Mouse (Mus musculus) large intestine, adult 2 months (tissue): ENCODE data around the gene Usf3. TPM values are rescaled to one million over a fixed set of nuclear protein-coding genes. Genes with fewer than 3 reads are reported as not detected.
A peak's percentile ranks its signal among the peaks of the same experiment; 100 is the strongest.

ENCODE experiments used
- DNase-seq: peaks from one replicate; pipeline ENCODE4 v3.0.0-alpha.2; 2012; ENCODE audit warnings: low read depth, low spot score
- WGBS: fragments of 180-500 bp; shearing (Covaris S2); methylation state at CpG from one replicate; pipeline ENCODE4 v1.1.7; 2018; 5-methylcytosine and 5-hydroxymethylcytosine counted together
- polyA plus RNA-seq: library from polyadenylated mRNA; depleted of rRNA; stranded (reverse); fragments of >200 nt; gene quantifications from 2 replicates; pipeline ENCODE4 v1.2.3, GENCODE M21; 2012

The Usf3 gene
- polyA plus RNA-seq, 1 experiment = 6.1 TPM

DNA sequence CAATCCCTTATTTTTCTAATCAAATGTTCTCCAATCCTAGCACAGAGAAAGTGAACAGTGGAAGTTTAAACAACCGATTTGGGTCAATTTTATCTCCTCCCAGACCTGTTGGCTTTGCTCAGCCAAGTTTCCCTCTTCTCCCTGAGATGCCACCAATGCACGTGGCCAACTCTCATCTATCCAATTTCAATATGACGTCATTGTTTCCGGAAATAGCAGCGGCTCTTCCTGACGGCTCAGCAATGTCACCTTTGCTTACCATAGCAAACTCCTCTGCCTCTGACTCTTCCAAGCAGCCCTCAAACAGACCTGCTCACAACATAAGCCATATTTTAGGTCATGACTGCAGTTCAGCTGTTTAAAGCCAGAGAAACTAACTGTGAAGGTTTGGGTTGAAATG lies 48.4 kb downstream of the Usf3 start:
- 75% methylated on average over 6 of the region's 6 CpGs for WGBS
- no peak for DNase-seq

GRCm38 (mm10) chr16:44226706-44227291 lies 53.8 kb downstream of the Usf3 start:
- no peak for DNase-seq
- WGBS = 79% methylated on average over 13 of the region's 13 CpGs

- WGBS = 44% methylated on average over 7 of the region's 7 CpGs
- DNase-seq = peak; percentile 18
These were observed 60.0 kb downstream of the Usf3 start for GRCm38 (mm10) chr16:44233019-44233418.

DNA sequence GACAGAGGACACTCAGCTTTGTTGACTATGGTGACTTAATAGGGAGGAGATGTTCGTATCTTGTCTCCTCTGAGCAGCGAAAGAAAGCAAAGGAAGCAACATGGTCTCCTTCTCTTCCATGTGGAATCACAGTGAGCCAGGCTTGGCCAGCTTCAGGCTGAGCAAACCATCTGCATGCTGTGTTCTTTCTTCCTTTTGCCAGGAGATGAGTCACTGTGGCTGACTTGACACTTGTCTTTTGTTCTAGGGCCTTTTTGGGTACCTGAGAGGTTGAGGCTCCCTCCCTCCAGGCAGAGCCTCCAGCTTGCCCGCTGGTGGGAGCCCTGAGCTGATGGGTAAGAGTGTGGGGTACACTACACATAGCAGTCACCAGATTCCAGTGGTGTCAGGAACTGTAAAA lies 64.8 kb downstream of the Usf3 start:
- 81% methylated on average over 3 of the region's 3 CpGs for WGBS

GRCm38 (mm10) chr16:44238835-44239263 lies 65.8 kb downstream of the Usf3 start:
- 16% methylated on average over 10 of the region's 10 CpGs for WGBS

More for the DNA sequence above, 64.8 kb downstream of the Usf3 start:
- no peak for DNase-seq

GRCm38 (mm10) chr16:44240406-44240805 lies 67.4 kb downstream of the Usf3 start:
- no peak for DNase-seq
- 68% methylated on average over 8 of the region's 8 CpGs for WGBS

More at GRCm38 (mm10) chr16:44238835-44239263, 65.8 kb downstream of the Usf3 start:
- DNase-seq = no peak

GRCm38 (mm10) chr16:44242633-44243032 lies 69.6 kb downstream of the Usf3 start:
- WGBS = 2% methylated on average over 1 of the region's 1 CpGs

GRCm38 (mm10) chr16:44243323-44243722 lies 70.3 kb downstream of the Usf3 start:
- DNase-seq = no peak
- 77% methylated on average over 7 of the region's 7 CpGs for WGBS

More at GRCm38 (mm10) chr16:44242633-44243032, 69.6 kb downstream of the Usf3 start:
- DNase-seq = peak; percentile 46

- DNase-seq = no peak
- 79% methylated on average over 10 of the region's 10 CpGs for WGBS
These were observed 76.9 kb downstream of the Usf3 start for GRCm38 (mm10) chr16:44249985-44250384.

DNA sequence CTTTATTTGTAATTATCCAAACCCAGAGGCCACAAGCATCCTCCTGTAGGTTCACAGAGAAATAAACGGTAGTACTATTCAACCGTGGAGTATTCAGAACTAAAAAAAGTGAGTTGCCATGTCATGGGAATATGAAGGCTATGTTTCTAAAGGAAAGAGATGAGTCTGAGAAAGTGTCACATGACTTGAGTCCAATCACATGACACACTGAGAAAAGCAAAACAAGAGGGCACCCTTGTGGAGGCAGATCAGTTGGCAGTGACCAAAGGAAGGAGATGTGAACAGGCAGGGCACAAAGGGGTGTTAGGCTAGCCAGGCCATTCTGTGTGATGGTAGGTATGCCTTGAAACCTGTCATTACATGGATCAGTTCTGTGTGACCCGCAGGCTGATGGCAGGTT lies 79.7 kb downstream of the Usf3 start:
- no peak for DNase-seq
- 93% methylated on average over 3 of the region's 3 CpGs for WGBS

GRCm38 (mm10) chr16:44253797-44254634 lies 81.0 kb downstream of the Usf3 start:
- no peak for DNase-seq
- 74% methylated on average over 7 of the region's 7 CpGs for WGBS

GRCm38 (mm10) chr16:44254698-44255097 lies 81.7 kb downstream of the Usf3 start:
- no peak for DNase-seq
- WGBS = 68% methylated on average over 7 of the region's 7 CpGs

GRCm38 (mm10) chr16:44257476-44257875 lies 84.4 kb downstream of the Usf3 start:
- no peak for DNase-seq
- 84% methylated on average over 3 of the region's 3 CpGs for WGBS

- DNase-seq = no peak
- 67% methylated on average over 2 of the region's 2 CpGs for WGBS
These were observed 91.9 kb downstream of the Usf3 start for GRCm38 (mm10) chr16:44264916-44265315.

DNA sequence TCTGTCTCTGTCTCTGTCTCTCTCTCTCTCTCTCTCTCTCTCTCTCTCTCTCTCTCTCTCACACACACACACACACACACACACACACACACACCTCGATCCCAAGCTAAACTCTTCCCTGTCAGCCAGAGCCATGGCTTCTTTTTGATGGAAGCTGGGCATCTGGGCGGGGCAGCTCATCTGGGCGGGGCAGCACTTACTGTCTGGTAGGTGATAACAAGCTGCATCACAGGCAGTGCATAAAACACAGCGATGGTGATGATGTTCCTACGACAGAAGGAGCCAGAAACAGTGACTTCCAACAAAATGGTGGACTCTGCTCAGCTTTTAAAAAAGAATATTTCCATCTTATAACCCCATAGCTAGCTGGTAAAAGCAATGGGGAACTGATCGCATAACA lies 92.5 kb downstream of the Usf3 start:
- DNase-seq = no peak
- 87% methylated on average over 6 of the region's 6 CpGs for WGBS

GRCm38 (mm10) chr16:44268541-44269215 lies 95.6 kb downstream of the Usf3 start:
- DNase-seq = no peak
- 87% methylated on average over 7 of the region's 7 CpGs for WGBS

- 57% methylated on average over 6 of the region's 6 CpGs for WGBS
- DNase-seq = no peak
These were observed 96.5 kb downstream of the Usf3 start for GRCm38 (mm10) chr16:44269578-44269977.

- no peak for DNase-seq
- 28% methylated on average over 5 of the region's 5 CpGs for WGBS
These were observed 97.6 kb downstream of the Usf3 start for GRCm38 (mm10) chr16:44270606-44271005.

- 76% methylated on average over 9 of the region's 9 CpGs for WGBS
These were observed 98.5 kb downstream of the Usf3 start for GRCm38 (mm10) chr16:44271371-44272038.

More at GRCm38 (mm10) chr16:44271371-44272038, 98.5 kb downstream of the Usf3 start:
- no peak for DNase-seq
